Mouse (Mus musculus): ENCODE measurements around the gene Pank3. TPM values are rescaled to one million over a fixed set of nuclear protein-coding genes. Genes with fewer than 3 reads are reported as not detected.

Gene Pank3
- polyA plus RNA-seq, 1 experiment from 2014 or later = 24.8 TPM

DNA sequence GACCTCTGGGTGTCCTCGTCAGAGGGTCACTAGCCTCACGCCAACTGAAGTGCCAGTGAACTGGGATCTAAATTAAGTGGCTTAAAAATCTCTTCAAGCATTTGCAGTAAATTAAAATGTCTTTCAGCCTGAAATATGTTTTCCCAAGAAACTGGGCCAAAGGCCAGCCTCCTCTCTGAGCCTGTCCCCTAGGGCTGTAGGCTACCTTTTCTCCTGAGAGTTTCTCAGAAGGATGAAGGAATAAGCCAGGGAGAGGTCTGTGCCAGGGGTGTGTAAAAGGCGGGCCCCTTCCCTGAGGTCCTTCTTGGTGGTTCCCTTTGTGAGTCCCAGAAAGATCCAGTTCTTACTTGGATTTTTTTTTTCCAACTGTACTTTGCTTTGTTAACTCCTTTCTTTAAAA, 31.2 kb upstream of the Pank3 start:
- no peak overlapping the region for H3K4me2 ChIP-seq (ENCODE audit: low read depth, low read length)
- no peak overlapping the region for H3K9ac ChIP-seq (replicated peaks; ENCODE audit: low read length)
- H3K36me3 ChIP-seq (replicated peaks; ENCODE audit: control insufficient read depth, insufficient read depth, low read depth, low read length) = no peaks in the 10 kb centered on the region
- WGBS = 71% methylated on average over 3 of the region's 3 CpGs
- no peaks in the 10 kb centered on the region for H3K9me3 ChIP-seq (replicated peaks; ENCODE audit: control insufficient read depth, low read length)
- DNase-seq (ENCODE audit: low spot score) = no peak
- no peak overlapping the region for H3K4me3 ChIP-seq (ENCODE audit: low read depth, low read length)
- H3K27me3 ChIP-seq (ENCODE audit: control insufficient read depth, insufficient read depth, low read length) = no peaks in the 10 kb centered on the region
- no peaks in the 10 kb centered on the region for H3K4me1 ChIP-seq (ENCODE audit: control insufficient read depth, insufficient read depth, low read length)
- ATAC-seq (replicated peaks; ENCODE audit: insufficient number of reproducible peaks, low FRiP score, low TSS enrichment, low read depth) = no peak
- no peak overlapping the region for H3K27ac ChIP-seq (replicated peaks; ENCODE audit: low read depth, low read length)

DNA sequence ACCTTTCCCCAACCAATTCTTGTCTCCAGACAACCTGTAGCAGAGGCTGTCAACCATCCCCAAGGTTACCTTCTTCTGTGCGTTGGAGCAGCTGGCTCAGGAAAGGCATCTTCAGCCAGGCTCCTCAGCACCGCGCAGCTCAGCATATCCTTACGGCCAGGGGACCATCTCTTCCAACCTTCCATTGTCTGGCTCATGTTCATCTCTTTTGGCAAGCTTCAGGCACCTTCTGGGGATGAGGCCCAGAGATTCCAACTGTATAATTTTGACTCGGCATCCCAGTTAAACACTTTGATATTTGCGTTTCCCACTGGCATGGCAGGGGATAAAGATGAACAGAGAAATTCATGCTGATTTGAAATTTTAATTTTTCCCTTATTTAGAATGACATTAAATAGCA, 25.7 kb upstream of the Pank3 start:
- H3K9ac ChIP-seq (replicated peaks; ENCODE audit: low read length) = no peak overlapping the region
- ATAC-seq (replicated peaks; ENCODE audit: insufficient number of reproducible peaks, low FRiP score, low TSS enrichment, low read depth) = no peak
- H3K27ac ChIP-seq (replicated peaks; ENCODE audit: low read depth, low read length) = no peak overlapping the region
- no peak overlapping the region for H3K4me2 ChIP-seq (ENCODE audit: low read depth, low read length)
- no peak for DNase-seq (ENCODE audit: low spot score)
- H3K36me3 ChIP-seq (replicated peaks; ENCODE audit: control insufficient read depth, insufficient read depth, low read depth, low read length) = no peaks in the 10 kb centered on the region
- 93% methylated on average over 6 of the region's 6 CpGs for WGBS
- H3K4me3 ChIP-seq (ENCODE audit: low read depth, low read length) = no peak overlapping the region
- no peaks in the 10 kb centered on the region for H3K9me3 ChIP-seq (replicated peaks; ENCODE audit: control insufficient read depth, low read length)
- H3K4me1 ChIP-seq (ENCODE audit: control insufficient read depth, insufficient read depth, low read length) = no peaks in the 10 kb centered on the region
- H3K27me3 ChIP-seq (ENCODE audit: control insufficient read depth, insufficient read depth, low read length) = no peaks in the 10 kb centered on the region

DNA sequence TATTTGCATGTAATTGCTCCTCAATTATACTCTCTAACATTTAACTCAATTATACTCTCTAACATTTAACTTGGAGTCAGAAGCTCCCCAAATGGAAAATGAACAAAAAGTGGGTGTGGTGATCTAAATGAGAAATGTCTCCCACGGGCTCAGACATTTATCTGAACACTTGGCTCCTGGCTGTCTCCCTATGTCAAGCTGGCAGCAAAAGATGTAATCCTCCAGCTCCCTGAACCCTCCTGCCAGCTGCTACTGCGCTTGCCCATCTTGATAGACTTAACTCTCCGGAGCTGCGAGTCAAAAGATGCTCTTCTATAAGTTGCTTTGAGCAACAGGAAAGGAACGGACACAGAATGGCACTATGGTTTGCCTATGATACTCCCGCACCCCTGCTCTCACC, 24.7 kb upstream of the Pank3 start:
- H3K36me3 ChIP-seq (replicated peaks; ENCODE audit: control insufficient read depth, insufficient read depth, low read depth, low read length) = no peaks in the 10 kb centered on the region
- H3K4me2 ChIP-seq (ENCODE audit: low read depth, low read length) = no peak overlapping the region
- WGBS = 85% methylated on average over 6 of the region's 6 CpGs
- H3K27ac ChIP-seq (replicated peaks; ENCODE audit: low read depth, low read length) = no peak overlapping the region
- DNase-seq (ENCODE audit: low spot score) (no peak), ATAC-seq (replicated peaks; ENCODE audit: insufficient number of reproducible peaks, low FRiP score, low TSS enrichment, low read depth) (no peak)
- H3K9ac ChIP-seq (replicated peaks; ENCODE audit: low read length) = no peak overlapping the region
- no peaks in the 10 kb centered on the region for H3K9me3 ChIP-seq (replicated peaks; ENCODE audit: control insufficient read depth, low read length)
- no peak overlapping the region for H3K4me3 ChIP-seq (ENCODE audit: low read depth, low read length)
- H3K27me3 ChIP-seq (ENCODE audit: control insufficient read depth, insufficient read depth, low read length) = no peaks in the 10 kb centered on the region
- H3K4me1 ChIP-seq (ENCODE audit: control insufficient read depth, insufficient read depth, low read length) = no peaks in the 10 kb centered on the region

DNA sequence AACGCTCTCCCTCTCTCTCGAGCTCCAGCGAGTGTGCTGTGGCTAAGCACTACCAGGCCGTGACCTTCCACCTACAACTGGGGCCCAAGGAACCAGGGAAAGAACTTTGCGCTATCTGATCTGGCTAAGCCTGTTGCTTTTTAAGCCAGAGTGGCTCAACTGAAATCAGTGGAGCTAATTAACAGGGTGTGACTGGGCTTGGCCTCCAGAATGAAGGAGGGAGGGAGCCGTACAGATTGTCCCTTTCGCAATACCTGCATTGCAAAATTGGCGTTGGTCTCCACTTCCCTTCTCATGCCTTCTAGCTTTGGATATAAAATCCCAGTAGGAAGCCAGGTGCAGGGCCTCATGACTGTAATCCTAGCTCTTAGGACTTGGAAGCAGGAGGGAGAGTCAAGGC, 18.7 kb upstream of the Pank3 start:
- Histone ChIP-seq H3K27me3 (ENCODE audit: control insufficient read depth, insufficient read depth, low read length) (no peaks in the 10 kb centered on the region), H3K4me1 (ENCODE audit: control insufficient read depth, insufficient read depth, low read length) (no peaks in the 10 kb centered on the region), H3K4me2 (ENCODE audit: low read depth, low read length) (no peak overlapping the region), H3K9ac (replicated peaks; ENCODE audit: low read length) (no peak overlapping the region), H3K9me3 (replicated peaks; ENCODE audit: control insufficient read depth, low read length) (no peaks in the 10 kb centered on the region), H3K36me3 (replicated peaks; ENCODE audit: control insufficient read depth, insufficient read depth, low read depth, low read length) (no peaks in the 10 kb centered on the region), H3K4me3 (ENCODE audit: low read depth, low read length) (no peak overlapping the region), H3K27ac (replicated peaks; ENCODE audit: low read depth, low read length) (no peak overlapping the region)
- no peak for ATAC-seq (replicated peaks; ENCODE audit: insufficient number of reproducible peaks, low FRiP score, low TSS enrichment, low read depth)
- WGBS = 70% methylated on average over 8 of the region's 8 CpGs
- DNase-seq (ENCODE audit: low spot score) = no peak

DNA sequence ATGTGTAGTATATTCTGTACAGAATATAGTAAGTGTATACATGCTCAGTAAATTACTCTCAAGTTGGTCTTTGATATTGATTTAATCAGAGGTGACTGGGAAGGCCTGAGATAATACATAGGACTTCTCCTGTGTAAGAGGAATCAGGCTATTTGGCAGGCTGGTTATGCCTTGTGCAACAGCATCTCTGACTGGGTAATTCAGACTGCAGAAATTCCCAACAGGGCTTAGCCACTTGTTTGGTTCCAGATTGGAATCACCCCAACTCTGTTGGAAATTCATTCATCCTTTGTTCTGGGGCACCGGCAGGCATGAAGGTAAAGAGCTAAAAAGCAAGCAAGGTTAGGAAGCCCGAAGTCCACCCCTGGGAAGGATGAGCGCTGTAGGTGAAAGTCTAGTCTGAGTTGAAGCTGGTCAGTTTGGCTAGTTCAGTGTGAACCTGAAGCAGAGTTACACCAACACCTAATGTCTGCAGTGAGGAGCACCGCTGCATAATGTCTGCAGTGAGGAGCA, 14.3 kb upstream of the Pank3 start:
- ATAC-seq (replicated peaks; ENCODE audit: insufficient number of reproducible peaks, low FRiP score, low TSS enrichment, low read depth) (no peak), DNase-seq (ENCODE audit: low spot score) (no peak)
- Histone ChIP-seq H3K9ac (replicated peaks; ENCODE audit: low read length) (no peak overlapping the region), H3K27me3 (ENCODE audit: control insufficient read depth, insufficient read depth, low read length) (no peaks in the 10 kb centered on the region), H3K9me3 (replicated peaks; ENCODE audit: control insufficient read depth, low read length) (no peaks in the 10 kb centered on the region), H3K36me3 (replicated peaks; ENCODE audit: control insufficient read depth, insufficient read depth, low read depth, low read length) (no peaks in the 10 kb centered on the region), H3K4me3 (ENCODE audit: low read depth, low read length) (no peak overlapping the region), H3K27ac (replicated peaks; ENCODE audit: low read depth, low read length) (no peak overlapping the region), H3K4me2 (ENCODE audit: low read depth, low read length) (no peak overlapping the region), H3K4me1 (ENCODE audit: control insufficient read depth, insufficient read depth, low read length) (no peaks in the 10 kb centered on the region)
- WGBS = 86% methylated on average over 4 of the region's 4 CpGs

DNA sequence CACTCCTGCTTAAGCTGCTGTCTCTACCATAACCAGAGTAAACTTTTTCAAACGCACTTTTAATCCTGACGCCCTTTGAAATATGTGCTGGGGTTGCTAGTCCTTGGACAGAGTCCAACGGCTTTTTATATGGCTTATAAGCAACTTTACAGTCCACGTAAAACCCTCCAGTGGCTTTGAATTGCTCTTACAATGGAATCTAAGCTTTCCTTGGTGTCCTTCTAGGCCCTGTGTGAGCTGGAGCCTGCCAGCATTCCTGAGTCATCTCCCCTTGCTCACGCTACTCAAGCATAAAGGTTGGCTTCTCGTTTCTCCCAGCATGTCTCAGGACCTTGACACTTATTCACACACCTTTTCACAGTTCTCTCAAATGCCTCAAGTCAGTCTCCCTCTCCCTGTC, 13.7 kb upstream of the Pank3 start:
- H3K4me2 ChIP-seq (ENCODE audit: low read depth, low read length) = no peak overlapping the region
- H3K4me1 ChIP-seq (ENCODE audit: control insufficient read depth, insufficient read depth, low read length) = no peaks in the 10 kb centered on the region
- ATAC-seq (replicated peaks; ENCODE audit: insufficient number of reproducible peaks, low FRiP score, low TSS enrichment, low read depth) (no peak), DNase-seq (ENCODE audit: low spot score) (no peak)
- no peak overlapping the region for H3K9ac ChIP-seq (replicated peaks; ENCODE audit: low read length)
- H3K4me3 ChIP-seq (ENCODE audit: low read depth, low read length) = no peak overlapping the region
- WGBS = 76% methylated on average over 6 of the region's 6 CpGs
- no peaks in the 10 kb centered on the region for H3K36me3 ChIP-seq (replicated peaks; ENCODE audit: control insufficient read depth, insufficient read depth, low read depth, low read length)
- H3K9me3 ChIP-seq (replicated peaks; ENCODE audit: control insufficient read depth, low read length) = no peaks in the 10 kb centered on the region
- H3K27ac ChIP-seq (replicated peaks; ENCODE audit: low read depth, low read length) = no peak overlapping the region
- H3K27me3 ChIP-seq (ENCODE audit: control insufficient read depth, insufficient read depth, low read length) = no peaks in the 10 kb centered on the region

DNA sequence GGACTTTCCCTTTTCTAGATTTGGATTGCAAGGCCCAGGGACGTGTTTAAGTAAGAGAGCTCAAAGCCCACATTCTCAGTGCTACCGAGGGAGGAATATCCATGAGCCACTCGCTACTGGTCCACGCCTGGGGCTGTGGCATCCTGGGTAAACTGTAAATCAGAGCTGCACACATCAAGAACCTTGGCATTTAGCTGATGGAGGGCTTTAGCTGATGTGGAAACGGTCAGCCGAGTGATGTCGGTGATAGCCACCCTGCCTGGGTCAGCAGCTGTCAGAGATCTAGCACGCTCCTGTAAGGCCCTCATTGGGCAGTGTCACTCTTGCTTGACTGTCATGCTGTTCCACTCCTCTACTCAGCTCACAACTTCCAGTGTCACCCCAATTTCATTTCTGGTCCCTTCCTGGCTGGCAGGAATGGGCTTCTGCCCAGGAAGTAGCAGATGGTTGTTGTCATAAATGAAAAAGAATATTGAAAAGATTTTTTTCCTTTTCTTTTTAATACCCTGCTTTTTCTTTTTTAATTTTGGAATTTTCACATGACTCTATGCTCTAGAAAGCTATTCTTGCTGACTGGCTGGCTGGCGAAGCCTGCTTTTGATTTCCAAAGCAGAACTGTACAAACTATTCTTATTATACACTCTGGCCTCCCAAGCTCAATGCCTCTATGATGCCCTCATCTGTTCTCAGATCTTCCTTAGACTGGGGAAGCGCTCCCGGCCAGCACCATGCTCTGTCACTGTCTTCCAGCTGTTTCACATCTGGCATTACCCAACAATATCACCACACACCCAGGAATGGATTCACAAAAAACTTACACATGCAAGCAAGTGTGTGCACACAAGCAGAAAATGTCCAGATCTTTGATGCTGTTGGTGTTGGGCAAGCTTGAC, 12.6 kb upstream of the Pank3 start:
- no peak overlapping the region for H3K4me2 ChIP-seq (ENCODE audit: low read depth, low read length)
- H3K27ac ChIP-seq (replicated peaks; ENCODE audit: low read depth, low read length) = no peak overlapping the region
- H3K4me3 ChIP-seq (ENCODE audit: low read depth, low read length) = no peak overlapping the region
- no peaks in the 10 kb centered on the region for H3K9me3 ChIP-seq (replicated peaks; ENCODE audit: control insufficient read depth, low read length)
- no peaks in the 10 kb centered on the region for H3K36me3 ChIP-seq (replicated peaks; ENCODE audit: control insufficient read depth, insufficient read depth, low read depth, low read length)
- H3K4me1 ChIP-seq (ENCODE audit: control insufficient read depth, insufficient read depth, low read length) = no peaks in the 10 kb centered on the region
- DNase-seq (ENCODE audit: low spot score) (no peak), ATAC-seq (replicated peaks; ENCODE audit: insufficient number of reproducible peaks, low FRiP score, low TSS enrichment, low read depth) (no peak)
- H3K27me3 ChIP-seq (ENCODE audit: control insufficient read depth, insufficient read depth, low read length) = no peaks in the 10 kb centered on the region
- no peak overlapping the region for H3K9ac ChIP-seq (replicated peaks; ENCODE audit: low read length)
- WGBS = 84% methylated on average over 11 of the region's 11 CpGs

DNA sequence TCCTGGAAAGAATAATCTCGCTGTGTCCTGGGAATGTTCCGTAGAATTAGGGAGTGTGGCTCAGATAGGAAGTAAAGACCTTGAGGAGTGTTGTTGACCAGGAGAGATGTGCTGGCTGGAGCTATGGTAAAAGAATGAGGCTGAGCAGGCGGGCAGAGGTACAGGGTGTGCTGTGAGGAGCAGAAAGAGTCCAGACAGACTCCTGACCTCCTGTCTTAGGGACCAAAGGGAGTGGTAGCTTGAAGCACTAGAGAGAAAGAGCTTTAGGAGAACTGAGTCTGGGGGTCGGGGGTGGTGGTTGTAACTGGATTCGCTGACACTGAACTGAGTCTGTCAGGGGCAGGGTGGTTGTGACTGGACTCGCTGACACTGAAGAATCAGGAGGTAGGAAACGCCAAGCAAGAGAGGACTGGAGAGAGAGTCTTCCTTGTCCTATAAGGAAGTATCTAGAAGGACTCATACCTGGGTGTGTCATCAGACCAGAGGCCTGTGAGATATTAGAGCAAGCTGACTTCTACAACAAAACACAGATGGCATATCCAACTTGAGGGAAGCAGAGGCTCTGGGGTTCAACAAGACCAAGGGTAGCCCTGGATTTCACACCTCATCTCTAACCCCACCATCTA, 9.2 kb upstream of the Pank3 start:
- no peaks in the 10 kb centered on the region for H3K9me3 ChIP-seq (replicated peaks; ENCODE audit: control insufficient read depth, low read length)
- no peak overlapping the region for H3K27ac ChIP-seq (replicated peaks; ENCODE audit: low read depth, low read length)
- no peaks in the 10 kb centered on the region for H3K4me1 ChIP-seq (ENCODE audit: control insufficient read depth, insufficient read depth, low read length)
- H3K4me2 ChIP-seq (ENCODE audit: low read depth, low read length) = no peak overlapping the region
- H3K9ac ChIP-seq (replicated peaks; ENCODE audit: low read length) = no peak overlapping the region
- ATAC-seq (replicated peaks; ENCODE audit: insufficient number of reproducible peaks, low FRiP score, low TSS enrichment, low read depth) (no peak), DNase-seq (ENCODE audit: low spot score) (no peak)
- H3K4me3 ChIP-seq (ENCODE audit: low read depth, low read length) = no peak overlapping the region
- H3K36me3 ChIP-seq (replicated peaks; ENCODE audit: control insufficient read depth, insufficient read depth, low read depth, low read length) = no peaks in the 10 kb centered on the region
- 84% methylated on average over 7 of the region's 7 CpGs for WGBS
- no peaks in the 10 kb centered on the region for H3K27me3 ChIP-seq (ENCODE audit: control insufficient read depth, insufficient read depth, low read length)
